Mouse (Mus musculus) T-helper 1 cell (primary cell): ENCODE data around the gene Olfr860.
"Not testable (repeated sequence)": the region's sequence is repeated elsewhere in the genome, so short reads cannot be mapped to it uniquely, and the experiment has no call there.

Experiments used
- in situ Hi-C: fragments of 300-600 bp; cut with MboI, MseI; formaldehyde crosslinking; loops from one replicate; pipeline ENCODE4 v1.15.1; 2025; ENCODE audit warnings: high pct_unique_total_duplicates

Gene Olfr860

DNA sequence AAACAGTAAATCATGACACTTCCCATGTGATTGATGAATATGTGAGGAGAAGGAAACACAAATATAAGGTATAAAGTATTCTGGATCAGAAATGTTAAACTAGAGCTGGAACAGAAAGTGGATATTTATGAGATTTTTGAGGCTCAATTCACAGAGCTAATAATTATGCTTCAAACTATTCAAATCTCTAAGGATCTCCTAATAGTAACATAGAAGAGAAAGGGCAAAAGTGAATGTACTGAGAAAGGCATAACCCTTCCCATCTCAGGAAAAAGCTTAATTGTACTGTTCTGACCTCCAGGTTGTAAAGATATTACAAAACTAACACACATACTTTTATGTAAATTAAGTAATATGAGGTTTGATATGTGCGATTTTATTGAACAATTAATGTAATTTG lies at the start of gene Olfr860:
Olfr860 (minus strand) TSS at position 101 of the 400 bp plus-strand sequence.
- in situ Hi-C loops, result no loop called here

DNA sequence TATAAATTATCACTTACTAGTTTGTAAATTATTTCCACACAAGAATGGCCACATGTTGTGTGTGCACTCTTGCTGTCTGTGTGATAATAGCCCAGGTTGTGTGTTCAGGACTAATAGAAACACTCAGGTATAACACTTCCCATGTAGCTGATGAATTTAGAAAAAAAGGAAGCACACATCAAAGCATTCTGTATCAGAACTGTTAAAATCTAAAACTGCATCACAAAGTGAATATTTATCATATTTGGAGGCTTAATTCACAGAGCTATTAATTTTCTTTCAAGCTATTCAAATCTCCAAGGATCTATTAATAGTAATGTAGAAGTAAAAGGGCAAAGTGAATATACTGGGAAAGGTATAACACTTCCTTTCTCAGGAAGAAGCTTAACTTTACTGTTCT lies 38.4 kb upstream of the Olfr860 start, which contains the start of gene Olfr862:
Olfr862 (minus strand) TSS at position 101 of the 400 bp plus-strand sequence.
- in situ Hi-C loops, result no loop called here

DNA sequence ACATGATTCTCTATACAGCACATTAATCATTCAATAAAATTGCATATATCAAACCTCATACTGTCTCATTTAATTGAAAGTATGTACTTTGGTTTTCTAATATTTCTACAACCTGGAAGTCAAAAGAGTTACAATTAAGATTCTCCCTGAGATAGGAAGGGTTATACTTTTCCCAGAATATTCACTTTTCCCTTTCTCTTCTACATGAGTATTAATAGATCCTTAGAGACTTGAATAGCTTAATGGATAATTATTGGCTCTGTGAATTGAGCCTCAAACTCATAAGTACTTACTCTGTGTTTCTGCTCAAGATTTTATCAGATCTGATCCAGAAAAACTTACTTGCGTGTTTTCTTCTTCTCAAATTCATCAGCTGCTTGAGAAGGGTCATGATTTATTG lies 44.9 kb downstream of the Olfr860 start, which contains the start of gene Olfr859:
Olfr859 (plus strand) TSS at position 301 of the 400 bp plus-strand sequence.
- in situ Hi-C loops, result not testable (repeated sequence)

DNA sequence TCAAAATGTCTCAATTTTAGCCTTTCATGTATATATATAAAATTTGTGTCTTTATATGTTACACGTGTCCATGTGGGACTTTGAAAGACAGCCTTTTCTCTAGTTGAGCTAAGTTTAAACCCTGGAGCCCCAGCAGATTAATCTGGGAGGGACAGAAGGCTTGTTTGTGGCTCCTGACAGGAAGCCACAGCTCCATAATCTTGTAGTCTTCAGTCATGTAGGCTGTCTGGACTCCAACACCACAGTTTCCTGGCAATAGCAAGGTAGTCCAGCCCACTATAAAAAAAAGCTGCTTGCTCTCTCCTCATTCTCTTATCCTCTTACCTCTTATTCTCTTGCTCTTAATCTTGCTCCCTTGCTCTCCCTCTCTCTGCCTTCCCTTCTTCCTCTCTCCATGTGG lies 46.5 kb downstream of the Olfr860 start:
- in situ Hi-C loops, result no loop called here
